Mouse (Mus musculus) left cerebral cortex, adult 9 months (tissue): ENCODE data around the gene Dicer1.

ENCODE experiments used
- DNase-seq, 2 experiments: peaks; one replicate each; pipeline ENCODE4 v3.0.0; 2022; ENCODE audit warnings: low spot score in 2 of 2

The Dicer1 gene

DNA sequence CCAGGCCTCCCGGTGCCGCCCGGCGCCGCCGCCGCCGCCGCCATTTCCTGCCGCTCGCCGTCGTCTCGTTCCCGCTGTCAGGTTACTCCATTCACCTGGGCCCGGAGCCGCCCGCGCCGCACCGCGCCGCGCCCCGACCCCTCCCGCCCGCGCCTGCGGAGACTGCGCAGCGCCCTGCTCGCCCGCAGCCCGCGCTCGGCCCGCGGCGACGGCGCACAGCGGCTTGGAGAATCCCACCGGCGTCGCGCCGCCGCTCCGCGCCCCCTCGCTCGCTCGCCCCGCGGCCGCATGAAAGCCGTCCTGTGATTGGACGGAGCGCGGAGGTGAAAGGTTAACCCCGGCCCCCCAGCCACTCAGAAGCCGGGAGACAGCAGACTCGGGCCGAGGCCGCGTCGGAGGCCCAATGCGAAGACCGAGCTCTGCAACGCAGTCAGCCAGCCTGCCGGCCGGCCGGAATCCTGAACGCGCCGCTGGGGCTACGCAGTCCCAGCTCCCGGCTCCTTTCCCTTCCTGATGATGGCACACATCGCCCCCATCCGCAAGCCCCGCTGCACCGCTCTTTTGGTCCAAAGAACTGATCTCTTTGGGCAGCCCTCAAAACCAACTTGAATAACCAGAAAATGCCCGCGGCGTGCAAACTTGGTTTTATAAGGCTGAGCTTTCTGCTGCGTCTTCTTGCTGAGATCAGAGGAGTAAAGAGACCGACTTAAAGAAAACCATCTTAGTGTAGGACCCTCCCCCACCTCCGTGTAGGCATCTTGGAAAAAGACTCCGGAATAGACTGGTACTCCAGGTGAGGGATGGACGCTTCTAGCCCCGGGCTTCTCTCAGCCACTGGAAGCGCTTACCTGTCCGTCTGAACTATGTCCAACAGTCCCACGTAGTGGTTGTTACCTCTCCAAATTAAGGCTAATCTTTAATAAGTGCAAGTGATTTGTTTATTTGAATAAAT lies at the start of gene Dicer1:
Gene Dicer1 (minus strand): TSS at position 139 of the 952 bp plus-strand sequence.
- DNase-seq = peak; percentile 86 to 98

- DNase-seq = no peak
Observed at GRCm38 (mm10) chr12:104799365-104799764, 47.6 kb upstream of the Dicer1 start.

DNA sequence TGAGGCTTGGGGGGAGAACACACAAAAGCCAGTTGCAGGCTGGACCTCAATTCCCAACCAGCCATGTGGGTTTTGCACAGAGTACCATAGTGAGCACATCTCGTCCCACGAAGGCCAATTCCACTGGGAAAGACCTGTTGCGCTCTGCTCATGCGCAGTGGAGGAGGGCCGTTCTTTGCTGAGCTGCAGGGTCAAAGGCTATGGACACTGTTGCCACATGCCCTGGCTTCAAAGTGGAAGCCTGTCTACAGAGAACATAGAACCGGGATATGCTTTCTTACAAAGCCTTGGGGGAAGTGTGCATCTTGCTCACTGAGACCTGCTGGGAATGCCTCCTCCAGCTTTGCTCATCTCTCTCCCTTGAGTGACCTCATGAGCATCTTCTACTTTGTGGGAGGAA lies 46.2 kb upstream of the Dicer1 start:
- no peak for DNase-seq

- DNase-seq = no peak
Observed at GRCm38 (mm10) chr12:104796635-104797378, 45.1 kb upstream of the Dicer1 start.

DNA sequence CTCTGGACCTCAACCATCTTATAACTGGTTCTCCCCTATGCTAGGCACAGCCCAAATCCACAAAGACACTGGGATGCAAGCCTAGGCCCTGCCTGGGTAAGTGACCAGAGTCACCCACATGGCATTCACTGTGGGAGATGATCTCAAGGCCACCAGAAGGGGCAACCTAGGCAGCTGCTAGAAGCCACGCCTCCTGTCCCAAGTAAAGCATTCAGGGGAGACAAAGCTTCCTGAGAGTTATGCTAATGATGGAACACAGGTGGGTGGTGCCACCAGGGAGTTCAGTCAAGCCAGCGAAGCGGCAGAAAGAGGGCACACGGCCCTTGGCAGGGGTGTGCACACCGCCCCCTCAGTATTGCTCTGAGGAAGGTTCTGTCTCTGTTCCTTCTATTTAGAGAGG lies 43.2 kb upstream of the Dicer1 start:
- no peak for DNase-seq

GRCm38 (mm10) chr12:104793486-104793885 lies 41.7 kb upstream of the Dicer1 start:
- DNase-seq = no peak

- DNase-seq = no peak
Observed at GRCm38 (mm10) chr12:104777603-104778002, 25.9 kb upstream of the Dicer1 start.

- DNase-seq = no peak
Observed at GRCm38 (mm10) chr12:104771941-104772340, 20.2 kb upstream of the Dicer1 start.

GRCm38 (mm10) chr12:104769201-104769785 lies 17.5 kb upstream of the Dicer1 start:
- DNase-seq = no peak

DNA sequence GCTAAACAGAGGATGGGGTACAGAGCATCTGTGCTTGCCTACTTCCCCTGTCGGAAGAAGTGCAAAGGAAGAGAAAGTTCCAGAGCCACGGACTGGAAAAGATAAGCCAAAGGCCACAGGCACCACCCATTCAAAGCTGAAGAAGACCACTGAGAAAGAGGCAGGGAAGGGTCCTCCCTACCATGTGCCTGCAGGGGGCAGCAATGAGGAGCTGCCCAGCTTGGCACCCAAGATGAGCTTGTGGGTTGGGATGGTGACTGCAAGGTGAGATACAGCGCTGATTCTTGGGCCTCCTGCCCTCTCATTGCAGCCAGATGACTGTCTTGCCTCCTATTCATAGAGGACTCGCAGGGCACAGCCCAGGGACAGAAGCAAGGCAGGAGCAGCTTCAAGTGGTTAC lies 15.4 kb upstream of the Dicer1 start:
- no peak for DNase-seq

GRCm38 (mm10) chr12:104765761-104766160 lies 14.0 kb upstream of the Dicer1 start:
- no peak for DNase-seq

DNA sequence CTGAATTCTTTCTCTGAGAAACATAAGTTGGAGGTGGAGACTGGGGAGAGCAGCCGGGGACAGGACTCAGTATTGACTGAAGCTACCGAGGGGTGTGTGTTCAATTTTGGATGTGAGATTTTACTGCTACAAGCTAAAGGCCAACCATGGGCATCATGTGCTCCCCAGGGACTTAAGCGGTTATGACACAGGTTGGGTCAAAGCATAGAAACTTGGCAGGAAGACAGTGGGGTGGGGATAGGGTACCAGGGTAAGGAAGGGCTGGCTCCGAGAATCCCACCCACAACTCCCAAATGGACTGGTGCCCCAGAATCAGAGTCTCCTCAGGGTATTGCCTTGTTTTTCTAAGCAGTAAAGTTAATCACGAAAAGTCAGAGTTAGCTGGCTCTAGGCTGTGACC lies 13.4 kb upstream of the Dicer1 start:
- DNase-seq = no peak

DNA sequence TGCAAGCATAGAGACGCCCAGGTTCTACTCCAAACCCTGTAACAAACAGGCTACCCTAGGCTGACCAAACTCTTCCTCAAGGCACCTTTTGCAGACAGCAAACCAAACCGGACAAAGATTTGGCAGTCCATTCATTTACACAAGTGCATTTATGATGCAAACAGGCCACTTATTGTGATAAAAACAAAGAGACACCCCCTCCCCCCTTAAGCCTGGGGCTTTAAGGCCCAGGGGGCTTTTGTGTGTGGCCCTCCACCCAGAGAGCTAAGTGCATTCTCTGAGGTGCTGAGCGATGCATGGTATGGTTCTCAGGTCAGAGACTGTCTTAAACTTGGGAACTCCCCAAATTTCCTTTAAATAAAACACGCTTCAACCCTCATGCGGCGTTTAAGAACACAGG lies 12.2 kb upstream of the Dicer1 start:
- DNase-seq = no peak

DNA sequence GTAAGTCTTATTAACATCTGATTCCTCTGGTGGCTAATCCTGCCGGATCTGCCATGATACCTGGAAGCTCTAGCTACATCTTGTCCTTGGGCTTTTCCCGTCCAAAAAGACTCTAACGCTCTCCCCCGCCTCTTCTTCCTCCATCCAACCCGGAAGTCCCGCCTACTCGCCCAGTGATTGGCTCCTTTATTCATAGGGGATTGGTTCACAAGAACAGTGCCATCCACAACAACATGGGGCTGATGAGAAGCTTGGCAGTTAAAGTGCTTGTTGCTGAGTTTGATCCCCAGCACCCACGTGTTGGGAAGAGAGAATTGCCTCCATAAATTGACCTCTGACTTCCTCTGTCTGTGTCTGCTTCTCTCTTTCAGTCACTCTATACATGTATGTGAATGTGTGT lies 9.7 kb upstream of the Dicer1 start:
- DNase-seq = no peak

GRCm38 (mm10) chr12:104758066-104758465 lies 6.3 kb upstream of the Dicer1 start:
- no peak for DNase-seq

- no peak for DNase-seq
Observed at GRCm38 (mm10) chr12:104753686-104754085, 1.9 kb upstream of the Dicer1 start.

- no peak for DNase-seq
Observed at GRCm38 (mm10) chr12:104751331-104751813, 380 bp downstream of the Dicer1 start.

DNA sequence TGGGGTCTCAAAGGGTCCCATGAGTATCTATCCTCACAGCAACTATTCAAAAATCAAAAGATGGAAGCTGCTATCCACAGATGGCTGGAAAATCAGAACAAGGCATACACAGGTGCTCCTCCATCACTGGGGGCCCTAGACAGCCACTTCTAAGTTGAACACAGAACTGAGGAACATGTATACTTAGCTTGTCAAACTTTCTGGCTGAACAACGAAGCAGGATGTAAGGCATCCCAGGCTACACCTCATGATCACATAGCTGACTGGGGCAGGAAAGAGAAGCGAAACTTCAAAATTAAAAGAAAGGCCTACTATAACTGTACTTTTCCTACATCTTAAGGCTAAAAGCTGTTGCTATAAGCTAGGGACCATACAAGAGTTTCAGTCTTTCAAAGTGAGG lies 2.8 kb downstream of the Dicer1 start:
- DNase-seq = no peak

DNA sequence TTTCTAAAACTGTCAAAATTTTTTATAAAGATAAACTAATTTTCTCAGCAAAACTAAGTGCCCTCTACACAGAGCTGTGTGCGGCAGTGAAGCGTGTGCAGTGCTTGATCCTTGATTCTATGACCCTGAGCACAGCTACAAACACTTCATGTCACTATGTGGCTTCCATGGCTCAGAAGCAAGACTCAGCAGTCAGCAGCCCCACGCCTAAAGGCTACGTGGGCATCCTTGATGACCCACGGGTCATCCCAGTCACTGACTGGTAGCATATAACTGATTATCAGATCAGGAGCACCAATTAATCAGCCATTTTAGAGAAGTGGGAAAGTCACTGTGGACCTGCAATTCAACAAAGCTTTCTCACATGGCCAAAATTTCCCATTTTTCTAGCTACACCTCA lies 4.5 kb downstream of the Dicer1 start:
- no peak for DNase-seq

DNA sequence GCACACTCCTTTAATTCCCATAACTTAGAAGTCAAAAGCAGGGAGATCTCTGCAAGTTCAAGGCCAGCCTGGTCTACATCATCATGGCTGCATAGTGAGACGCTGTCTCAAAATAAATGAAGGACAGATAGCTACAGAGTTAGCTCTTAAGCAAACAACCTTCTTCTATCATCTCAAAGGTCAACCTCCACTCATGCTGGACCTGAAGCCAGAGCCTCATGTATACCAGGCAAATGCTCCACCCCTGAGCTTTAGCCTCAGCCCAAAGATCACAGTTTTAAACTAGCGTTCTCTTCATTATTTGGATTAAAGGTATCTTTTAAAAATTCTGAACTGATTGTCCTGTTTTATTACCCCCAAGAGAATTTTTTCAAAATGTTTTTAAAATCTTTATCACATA lies 5.2 kb downstream of the Dicer1 start:
- no peak for DNase-seq

DNA sequence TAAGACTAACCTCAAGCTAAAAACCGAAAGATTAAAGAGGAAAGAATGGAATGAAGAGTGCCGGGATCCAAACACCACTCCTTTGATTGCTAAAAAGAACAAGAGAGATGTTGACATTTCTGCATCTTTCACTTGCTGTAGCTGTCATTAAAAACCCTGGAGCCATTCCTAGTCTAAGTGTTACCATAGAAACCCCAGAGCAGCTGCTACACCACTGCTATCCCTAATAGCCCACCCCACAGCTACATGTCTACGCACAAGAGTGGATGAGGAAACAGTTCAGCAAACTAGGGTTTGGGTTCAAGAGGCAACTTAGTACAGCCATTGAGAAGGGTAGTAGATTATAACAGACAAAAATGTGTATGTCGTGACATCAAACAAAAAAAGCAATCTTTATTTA lies 8.1 kb downstream of the Dicer1 start:
- no peak for DNase-seq

- no peak for DNase-seq
Observed at GRCm38 (mm10) chr12:104742247-104742646, 9.5 kb downstream of the Dicer1 start.
